Mouse (Mus musculus): ENCODE measurements around the gene Olfr1193. TPM values are rescaled to one million over a fixed set of nuclear protein-coding genes. Genes with fewer than 3 reads are reported as not detected.
"Not testable (repeated sequence)": the region's sequence is repeated elsewhere in the genome, so short reads cannot be mapped to it uniquely, and the experiment has no call there.

Olfr1193 gene
- not detected for polyA plus RNA-seq (2021)

GRCm38 (mm10) chr2:88675328-88675727 lies at the start of gene Olfr1193:
TSS of gene Olfr1193 (plus strand) at chr2:88675628.
- H3K27me3 ChIP-seq; ATAC-seq; POLR2A ChIA-PET; CTCF ChIA-PET; in situ Hi-C loops (cut with MboI; ENCODE audit: low pct_unique_long_range_greater_than_20kb); DNase-seq (ENCODE audit: low read depth, low spot score): not testable (repeated sequence)

GRCm38 (mm10) chr2:88640242-88640641 lies 35.2 kb upstream of the Olfr1193 start, which contains the start of gene Olfr1191-ps1:
TSS of gene Olfr1191-ps1 (plus strand) at chr2:88640542.
- CTCF ChIA-PET; POLR2A ChIA-PET; H3K27me3 ChIP-seq; in situ Hi-C loops (cut with MboI; ENCODE audit: low pct_unique_long_range_greater_than_20kb); DNase-seq (ENCODE audit: low read depth, low spot score); ATAC-seq: not testable (repeated sequence)

- TF ChIP-seq CTCF (IDR thresholded peaks at IDR 0.05): no peak
- ChIA-PET POLR2A (no interaction called here), CTCF (no interaction called here)
- in situ Hi-C loops (cut with MboI; ENCODE audit: low pct_unique_long_range_greater_than_20kb): no loop called here
- DNase-seq (ENCODE audit: low read depth, low spot score) (no peak), ATAC-seq (no peak)
- H3K27me3 ChIP-seq: no peaks in the 10 kb centered on the region
Measured at GRCm38 (mm10) chr2:88648209-88648608, 27.2 kb upstream of the Olfr1193 start, which contains the start of gene Olfr1192-ps1. TSS of gene Olfr1192-ps1 (plus strand) at chr2:88648509.

- no peak for ATAC-seq
- ChIA-PET CTCF (no interaction called here), POLR2A (no interaction called here)
- in situ Hi-C loops (cut with MboI; ENCODE audit: low pct_unique_long_range_greater_than_20kb): no loop called here
- no peaks in the 10 kb centered on the region for H3K27me3 ChIP-seq
- DNase-seq (ENCODE audit: low read depth, low spot score): no peak
- TF ChIP-seq CTCF (IDR thresholded peaks at IDR 0.05): no peak
Measured at GRCm38 (mm10) chr2:88689087-88689486, 13.7 kb downstream of the Olfr1193 start, which contains the start of gene Olfr1195. TSS of gene Olfr1195 (minus strand) at chr2:88689187.

- no peaks in the 10 kb centered on the region for H3K27me3 ChIP-seq
- in situ Hi-C loops (cut with MboI; ENCODE audit: low pct_unique_long_range_greater_than_20kb): no loop called here
- no peak for ATAC-seq
- DNase-seq (ENCODE audit: low read depth, low spot score): no peak
- TF ChIP-seq CTCF (IDR thresholded peaks at IDR 0.05): no peak
- ChIA-PET POLR2A (no interaction called here), CTCF (no interaction called here)
Measured at GRCm38 (mm10) chr2:88704497-88704896, 29.1 kb downstream of the Olfr1193 start, which contains the start of gene Olfr1196. TSS of gene Olfr1196 (minus strand) at chr2:88704597.

Other genes with a start within 250 kb of the Olfr1193 start
- not detected for gene Olfr1181, start 249.5 kb upstream of the Olfr1193 start, polyA plus RNA-seq (2021)
- not detected for gene Gm13757, start 226.5 kb upstream of the Olfr1193 start, polyA plus RNA-seq (2021)
- gene Olfr1183, start 220.8 kb upstream of the Olfr1193 start, polyA plus RNA-seq (2021): not detected
- not detected for gene Olfr1184, start 192.0 kb upstream of the Olfr1193 start, polyA plus RNA-seq (2021)
- not detected for gene Olfr1185-ps1, start 182.3 kb upstream of the Olfr1193 start, polyA plus RNA-seq (2021)
- not detected for gene Olfr1186, start 157.1 kb upstream of the Olfr1193 start, polyA plus RNA-seq (2021)
- not detected for gene Olfr1188, start 118.7 kb upstream of the Olfr1193 start, polyA plus RNA-seq (2021)
- gene Olfr1189, start 89.2 kb upstream of the Olfr1193 start, polyA plus RNA-seq (2021): not detected
- not detected for gene Olfr1191-ps1, start 35.1 kb upstream of the Olfr1193 start, polyA plus RNA-seq (2021)
- not detected for gene Olfr1192-ps1, start 27.1 kb upstream of the Olfr1193 start, polyA plus RNA-seq (2021)
- not detected for gene Olfr1195, start 13.6 kb downstream of the Olfr1193 start, polyA plus RNA-seq (2021)
- gene Olfr1196, start 29.0 kb downstream of the Olfr1193 start, polyA plus RNA-seq (2021): not detected
- not detected for gene Olfr1197, start 56.7 kb downstream of the Olfr1193 start, polyA plus RNA-seq (2021)
- gene Olfr1198, start 75.7 kb downstream of the Olfr1193 start, polyA plus RNA-seq (2021): not detected
- gene Olfr1199, start 84.8 kb downstream of the Olfr1193 start, polyA plus RNA-seq (2021): not detected
- gene Olfr1200, start 94.9 kb downstream of the Olfr1193 start, polyA plus RNA-seq (2021): not detected
- gene Olfr1201, start 117.4 kb downstream of the Olfr1193 start, polyA plus RNA-seq (2021): not detected
- gene Olfr1202, start 138.9 kb downstream of the Olfr1193 start, polyA plus RNA-seq (2021): not detected
- not detected for gene Olfr1205, start 154.1 kb downstream of the Olfr1193 start, polyA plus RNA-seq (2021)
- gene Olfr1204, start 173.7 kb downstream of the Olfr1193 start, polyA plus RNA-seq (2021): not detected
- not detected for gene Olfr1206, start 187.6 kb downstream of the Olfr1193 start, polyA plus RNA-seq (2021)
- gene Olfr1208, start 226.7 kb downstream of the Olfr1193 start, polyA plus RNA-seq (2021): not detected
- not detected for gene Olfr1209, start 239.5 kb downstream of the Olfr1193 start, polyA plus RNA-seq (2021)

Data from Patski (cell line).